Mouse (Mus musculus): ENCODE measurements around the gene Nadk. TPM values are rescaled to one million over a fixed set of nuclear protein-coding genes. Genes with fewer than 3 reads are reported as not detected.

Gene Nadk
- polyA plus RNA-seq (2015; fragmentation: Nextera tagmentation; extraction: Ambion mirVana), result 69.7 and 136 TPM in 2 replicates

GRCm38 (mm10) chr4:155561661-155562442 lies at the start of gene Nadk:
Gene Nadk, plus strand, starts transcription at chr4:155562378.

DNA sequence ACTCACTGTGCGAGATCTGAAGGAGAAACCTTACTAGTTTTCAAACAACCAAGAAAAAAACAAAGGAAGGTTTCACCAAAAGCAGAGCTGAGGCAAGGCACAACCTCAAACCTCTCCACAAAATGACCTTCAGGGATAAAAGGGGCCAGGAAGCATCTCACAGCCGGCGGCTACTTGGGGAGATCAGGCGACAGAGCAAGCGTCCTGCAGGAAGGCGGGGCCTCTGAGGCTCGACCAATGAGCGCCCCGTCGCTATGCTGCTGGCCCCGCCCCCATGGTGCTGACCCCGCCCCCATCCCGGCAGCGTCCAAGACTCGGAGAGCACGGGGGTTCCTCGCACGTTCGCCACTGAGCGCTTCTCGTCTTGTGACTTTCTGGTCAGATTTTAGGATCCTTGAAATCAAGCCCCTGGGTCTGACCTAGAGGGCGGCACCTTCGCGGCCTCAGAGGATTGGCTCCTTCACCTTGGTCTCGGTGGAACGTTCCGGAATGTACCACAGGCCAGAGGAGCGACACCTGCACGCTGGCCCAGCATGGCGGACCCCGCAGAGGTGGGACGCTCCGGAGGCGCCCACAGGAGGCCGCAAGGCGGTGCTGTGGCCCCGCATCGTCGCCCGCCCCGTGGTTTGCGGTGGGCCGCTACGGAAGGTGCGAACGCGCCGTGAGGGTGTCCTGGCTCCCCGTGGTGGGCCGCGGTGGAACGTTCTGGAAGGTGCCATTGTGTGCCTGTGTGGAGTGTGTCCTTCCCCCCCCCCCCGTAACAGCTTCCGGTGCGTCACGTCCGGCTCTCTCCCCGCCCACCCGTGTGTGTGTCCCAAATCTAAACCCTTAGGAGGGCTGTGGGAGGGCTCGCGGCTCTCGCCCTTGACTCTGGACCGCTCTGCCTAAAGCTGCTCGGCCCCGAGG lies 39.2 kb downstream of the Nadk start, which contains the start of gene Slc35e2:
Slc35e2 (plus strand) TSS at position 326 of the 906 bp plus-strand sequence.

GRCm38 (mm10) chr4:155624338-155625291 lies 62.4 kb downstream of the Nadk start, which contains the start of gene Cdk11b:
Gene Cdk11b, plus strand, starts transcription at chr4:155624854.

Other genes with a start within 250 kb of the Nadk start
- 10.6 and 13.6 TPM in 2 replicates for gene Prkcz, start 201.0 kb upstream of the Nadk start, polyA plus RNA-seq (2015; fragmentation: Nextera tagmentation; extraction: Ambion mirVana)
- gene Gabrd, start 164.3 kb upstream of the Nadk start, polyA plus RNA-seq (2015; fragmentation: Nextera tagmentation; extraction: Ambion mirVana), result 0.22 and 0.27 TPM in 2 replicates
- 1.3 TPM in 2 replicates for gene Cfap74, start 153.2 kb upstream of the Nadk start, polyA plus RNA-seq (2015; fragmentation: Nextera tagmentation; extraction: Ambion mirVana)
- gene Tmem52, start 93.3 kb upstream of the Nadk start, polyA plus RNA-seq (2015; fragmentation: Nextera tagmentation; extraction: Ambion mirVana), result 6.4 and 21.3 TPM in 2 replicates
- gene Gnb1, start 71.0 kb upstream of the Nadk start, polyA plus RNA-seq (2015; fragmentation: Nextera tagmentation; extraction: Ambion mirVana), result 289 and 296 TPM in 2 replicates
- gene Slc35e2, start 39.0 kb downstream of the Nadk start, polyA plus RNA-seq (2015; fragmentation: Nextera tagmentation; extraction: Ambion mirVana), result 5.8 and 7.8 TPM in 2 replicates
- gene Cdk11b, start 62.5 kb downstream of the Nadk start, polyA plus RNA-seq (2015; fragmentation: Nextera tagmentation; extraction: Ambion mirVana), result 40.5 and 62.6 TPM in 2 replicates
- not detected in 2 replicates for gene Gm10563, start 83.0 kb downstream of the Nadk start, polyA plus RNA-seq (2015; fragmentation: Nextera tagmentation; extraction: Ambion mirVana)
- gene Mmp23, start 91.0 kb downstream of the Nadk start, polyA plus RNA-seq (2015; fragmentation: Nextera tagmentation; extraction: Ambion mirVana), result 73.1 and 96.3 TPM in 2 replicates
- gene Mib2, start 106.8 kb downstream of the Nadk start, polyA plus RNA-seq (2015; fragmentation: Nextera tagmentation; extraction: Ambion mirVana), result 22.3 and 24.1 TPM in 2 replicates
- 26.3 and 55.7 TPM in 2 replicates for gene Fndc10, start 132.0 kb downstream of the Nadk start, polyA plus RNA-seq (2015; fragmentation: Nextera tagmentation; extraction: Ambion mirVana)
- gene Ssu72, start 142.4 kb downstream of the Nadk start, polyA plus RNA-seq (2015; fragmentation: Nextera tagmentation; extraction: Ambion mirVana), result 224 and 227 TPM in 2 replicates
- 0.79 and 1.4 TPM in 2 replicates for gene Tmem240, start 172.4 kb downstream of the Nadk start, polyA plus RNA-seq (2015; fragmentation: Nextera tagmentation; extraction: Ambion mirVana)
- 32.3 and 51.0 TPM in 2 replicates for gene Atad3a, start 198.7 kb downstream of the Nadk start, polyA plus RNA-seq (2015; fragmentation: Nextera tagmentation; extraction: Ambion mirVana)
- gene Vwa1, start 212.3 kb downstream of the Nadk start, polyA plus RNA-seq (2015; fragmentation: Nextera tagmentation; extraction: Ambion mirVana), result 8.0 and 13.1 TPM in 2 replicates
- 0.19 and 0.60 TPM in 2 replicates for gene Tmem88b, start 223.5 kb downstream of the Nadk start, polyA plus RNA-seq (2015; fragmentation: Nextera tagmentation; extraction: Ambion mirVana)
- 0.15 TPM in 1 of 2 replicates, not detected in the other for gene Ankrd65, start 228.1 kb downstream of the Nadk start, polyA plus RNA-seq (2015; fragmentation: Nextera tagmentation; extraction: Ambion mirVana)
- 301 and 408 TPM in 2 replicates for gene Mrpl20, start 240.5 kb downstream of the Nadk start, polyA plus RNA-seq (2015; fragmentation: Nextera tagmentation; extraction: Ambion mirVana)

Measured in adrenal gland, postnatal 0 days (tissue).